Mouse (Mus musculus) frontal cortex, postnatal 25 days (tissue): ENCODE results near the gene Klhdc4.
A peak's percentile ranks its signal among the peaks of the same experiment; 100 is the strongest.

Source experiments
- DNase-seq, 2 experiments: peaks; one replicate each; pipeline ENCODE4 v3.0.0; 2022; ENCODE audit warnings: low spot score in 2 of 2

Klhdc4 gene

DNA sequence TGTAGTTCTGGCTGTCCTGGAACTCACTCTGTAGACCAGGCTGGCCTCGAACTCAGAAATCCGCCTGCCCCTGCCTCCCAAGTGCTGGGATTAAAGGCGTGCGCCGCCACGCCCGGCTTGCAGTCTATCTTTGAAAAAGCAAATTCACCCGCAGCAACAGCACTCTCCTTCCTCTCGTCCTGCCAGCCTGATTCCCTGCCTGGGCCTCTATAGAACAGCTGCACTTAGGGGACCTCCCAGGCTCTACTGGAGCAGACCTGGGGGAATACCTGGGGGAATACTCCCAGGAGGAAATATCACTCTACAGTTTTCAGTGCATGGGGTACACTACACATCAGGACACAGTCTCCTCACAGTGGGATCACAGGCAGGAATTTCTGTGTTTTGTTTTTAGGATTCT is 19.9 kb upstream of the Klhdc4 start:
- no peak for DNase-seq

GRCm38 (mm10) chr8:121848495-121848894 is 19.1 kb upstream of the Klhdc4 start:
- DNase-seq, result no peak

DNA sequence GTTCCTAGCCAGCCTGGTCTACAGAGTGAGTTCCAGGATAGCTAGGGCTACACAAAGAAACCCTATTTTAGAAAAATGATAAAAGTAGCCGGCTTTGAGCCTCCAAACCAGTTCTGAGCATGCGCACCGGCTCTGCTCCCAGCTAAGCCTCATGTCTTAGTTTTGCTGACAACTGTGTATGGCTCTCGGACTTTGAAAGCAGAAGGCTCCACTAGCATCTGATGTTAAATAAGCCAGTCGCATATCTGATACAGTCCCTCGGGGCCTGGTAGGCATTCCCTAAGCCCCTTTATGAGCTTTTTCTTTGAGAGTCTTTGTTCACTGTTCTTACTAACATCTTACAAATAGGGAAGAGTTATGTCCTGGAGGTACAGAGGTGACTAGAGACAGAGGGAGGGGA is 18.6 kb upstream of the Klhdc4 start:
- no peak for DNase-seq

- DNase-seq, result no peak
These were observed 18.0 kb upstream of the Klhdc4 start for GRCm38 (mm10) chr8:121847261-121847822.

DNA sequence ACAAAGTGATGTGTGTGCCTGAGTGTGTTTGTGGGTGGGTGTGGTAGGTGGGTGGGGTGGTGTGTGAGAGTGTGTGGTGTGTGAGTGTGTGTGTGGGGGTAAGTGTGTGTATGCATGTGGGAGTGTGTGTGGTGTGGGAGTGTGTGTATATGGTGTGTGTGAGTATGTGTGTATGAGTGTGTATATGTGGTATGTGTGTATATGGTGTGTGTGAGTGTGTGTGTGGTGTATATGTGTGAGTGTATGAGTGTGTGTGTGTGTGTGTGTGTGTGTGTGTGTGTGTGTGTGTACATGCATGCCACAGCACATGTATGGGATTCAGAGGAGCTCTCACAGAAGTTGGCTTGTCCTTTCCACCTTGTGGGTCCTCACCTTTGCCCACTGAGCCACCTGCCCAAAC is 17.4 kb upstream of the Klhdc4 start:
- no peak for DNase-seq

DNA sequence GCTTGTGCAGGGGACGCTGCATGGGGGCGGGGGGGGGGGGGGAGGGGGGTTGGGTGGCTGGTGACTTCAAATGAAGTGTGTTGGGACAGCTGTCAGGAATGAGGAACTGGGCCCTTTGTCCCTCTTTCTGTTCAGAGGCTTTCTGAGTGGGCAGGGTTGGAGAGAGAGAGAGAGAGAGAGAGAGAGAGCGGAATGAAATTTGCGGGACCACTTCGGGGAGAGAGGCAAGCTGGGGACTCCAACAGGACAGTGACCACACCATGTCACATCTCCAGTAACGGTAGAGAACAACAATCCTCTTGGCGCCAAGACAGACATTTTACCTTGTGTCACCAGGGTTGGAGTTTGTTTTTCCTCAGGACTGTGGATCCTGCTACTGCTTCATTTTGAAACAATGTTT is 15.4 kb upstream of the Klhdc4 start:
- DNase-seq, result no peak

- no peak for DNase-seq
These were observed 13.9 kb upstream of the Klhdc4 start for GRCm38 (mm10) chr8:121843184-121843733.

GRCm38 (mm10) chr8:121842064-121842955 is 12.9 kb upstream of the Klhdc4 start:
- peak in 1 of 2 experiments; percentile 2 for DNase-seq

DNA sequence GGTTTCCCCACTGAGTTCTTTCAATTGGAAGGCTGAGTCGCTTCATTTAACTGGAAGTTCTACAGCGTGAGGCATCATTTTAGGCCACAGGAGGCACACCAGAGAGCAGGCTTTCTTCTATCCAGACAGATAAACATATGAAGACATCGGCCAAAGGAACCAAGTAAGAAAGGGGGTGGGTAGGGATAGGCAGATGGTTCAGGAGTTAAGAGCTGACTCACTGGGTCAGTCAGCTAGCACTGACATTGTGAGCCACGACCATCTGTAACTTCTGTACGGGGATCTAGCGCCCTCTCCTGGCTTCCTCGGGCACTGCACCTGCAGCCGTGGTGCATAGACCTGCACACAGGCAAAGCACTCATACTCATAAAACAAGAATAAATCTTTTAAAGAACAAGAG is 11.9 kb upstream of the Klhdc4 start:
- DNase-seq, result peak; percentile 70 to 71

DNA sequence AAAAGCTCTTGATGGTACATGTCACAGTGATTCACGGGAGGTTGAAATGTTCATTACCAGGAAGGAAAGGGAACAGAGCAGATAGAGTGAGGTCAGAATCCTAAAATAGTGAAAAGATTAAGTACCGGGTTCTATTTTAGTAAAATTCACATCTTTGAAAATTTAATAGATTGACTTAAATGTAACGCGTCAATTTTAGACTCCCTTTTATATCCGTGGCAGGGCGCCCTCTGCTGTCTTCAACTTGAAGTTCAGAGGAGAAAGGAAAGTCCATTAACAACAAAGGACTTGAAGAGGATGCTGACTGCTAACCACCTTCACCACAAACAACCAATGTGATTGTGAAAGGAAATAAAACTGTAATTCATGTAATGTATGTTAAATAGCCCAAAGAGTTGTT is 3.1 kb upstream of the Klhdc4 start:
- DNase-seq, result peak; percentile 73 to 76

GRCm38 (mm10) chr8:121832061-121832460 is 2.7 kb upstream of the Klhdc4 start:
- DNase-seq, result peak in 1 of 2 experiments; percentile 2

GRCm38 (mm10) chr8:121829777-121830362 is 501 bp upstream of the Klhdc4 start:
- DNase-seq, result no peak

DNA sequence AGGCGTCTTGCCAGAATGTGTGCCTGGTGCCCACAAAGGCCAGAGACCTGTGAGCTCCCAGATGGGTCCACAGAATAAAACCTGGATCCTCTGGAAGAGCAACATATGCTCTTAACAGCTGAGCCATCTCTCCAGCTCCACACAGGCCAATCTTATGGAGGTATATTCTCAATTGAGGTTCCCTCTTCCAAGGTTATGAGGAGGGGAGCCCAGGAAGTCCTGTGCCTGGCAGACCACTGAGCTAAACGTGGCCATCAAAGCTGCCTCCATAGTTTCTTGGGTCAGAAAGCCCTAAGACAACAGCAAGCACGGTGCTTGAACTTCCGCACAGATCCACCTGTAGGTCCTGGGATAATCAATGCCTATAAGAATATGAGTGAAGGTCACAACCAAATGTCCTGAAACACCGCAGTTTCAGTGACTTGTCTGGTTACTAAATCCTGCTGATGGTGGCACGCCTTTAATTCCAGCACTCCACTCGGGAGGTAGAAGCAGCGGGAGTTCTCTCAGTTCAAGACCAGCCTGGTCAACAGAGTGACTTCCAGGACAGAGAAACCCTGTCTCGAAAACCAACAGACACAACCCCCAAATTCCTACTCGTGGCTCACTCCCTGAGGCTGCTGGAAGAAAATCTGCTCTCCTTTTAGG is 869 bp downstream of the Klhdc4 start:
- DNase-seq, result peak in 1 of 2 experiments; percentile 2

DNA sequence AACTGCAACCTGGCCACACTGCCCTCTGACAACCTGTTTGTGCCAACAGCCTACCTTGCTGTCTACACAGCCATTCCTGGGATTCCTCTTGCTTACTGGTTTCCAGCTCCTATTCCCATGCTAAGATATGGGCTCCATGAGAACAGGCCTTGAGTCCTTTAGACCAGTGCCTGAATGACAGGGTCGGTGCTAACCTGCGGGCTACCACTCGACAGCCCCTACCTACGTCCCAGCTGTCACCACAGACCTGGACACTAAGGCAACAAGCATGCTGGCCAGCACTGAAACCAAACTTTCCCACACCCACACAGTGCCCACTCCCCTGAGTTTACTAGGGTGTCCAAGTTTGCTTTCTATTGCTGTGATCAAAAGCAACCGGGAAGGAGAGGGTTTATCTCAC is 1.6 kb downstream of the Klhdc4 start:
- DNase-seq, result peak in 1 of 2 experiments; percentile 1

- no peak for DNase-seq
These were observed 7.6 kb downstream of the Klhdc4 start for GRCm38 (mm10) chr8:121821770-121822169.

DNA sequence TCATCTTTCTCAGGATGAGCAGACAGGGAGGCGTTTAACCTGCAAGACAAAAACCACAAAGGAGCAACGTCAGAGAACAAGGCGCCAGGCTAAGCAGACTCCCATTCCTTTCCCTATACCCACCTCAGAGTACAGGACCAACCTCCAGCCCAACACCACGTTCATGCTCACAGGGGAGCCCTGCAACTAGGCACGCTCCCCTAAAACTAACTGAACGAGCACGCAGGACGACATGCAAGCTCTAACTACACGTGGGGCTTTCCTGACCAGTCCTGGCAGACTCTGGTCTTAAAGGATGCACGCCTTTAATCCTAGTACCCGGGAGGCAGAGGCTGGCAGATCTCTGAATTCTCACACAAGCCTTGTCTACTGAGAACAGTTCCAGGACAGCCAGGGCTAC is 8.0 kb downstream of the Klhdc4 start:
- DNase-seq, result peak in 1 of 2 experiments; percentile 0

DNA sequence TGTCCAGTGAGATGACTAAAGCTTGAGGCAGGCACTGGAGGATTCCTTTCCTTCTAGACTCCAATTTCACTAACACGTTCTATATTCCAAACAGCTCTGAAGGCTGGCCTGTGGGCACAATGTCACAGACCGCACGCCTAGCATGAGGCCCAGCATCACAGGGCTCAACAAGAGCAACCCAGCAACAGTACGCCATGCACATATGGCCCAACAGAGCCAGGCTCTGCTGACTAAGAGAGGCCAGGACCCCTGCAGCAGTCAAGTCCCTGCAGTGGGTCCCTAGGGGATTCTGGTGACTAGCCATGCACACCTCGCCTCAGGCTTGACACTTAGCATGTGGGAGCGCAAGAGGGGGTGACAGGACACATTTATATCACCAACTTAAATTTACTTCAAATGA is 8.5 kb downstream of the Klhdc4 start:
- DNase-seq, result no peak

- peak in 1 of 2 experiments; percentile 6 for DNase-seq
These were observed 11.1 kb downstream of the Klhdc4 start for GRCm38 (mm10) chr8:121818226-121818625.

DNA sequence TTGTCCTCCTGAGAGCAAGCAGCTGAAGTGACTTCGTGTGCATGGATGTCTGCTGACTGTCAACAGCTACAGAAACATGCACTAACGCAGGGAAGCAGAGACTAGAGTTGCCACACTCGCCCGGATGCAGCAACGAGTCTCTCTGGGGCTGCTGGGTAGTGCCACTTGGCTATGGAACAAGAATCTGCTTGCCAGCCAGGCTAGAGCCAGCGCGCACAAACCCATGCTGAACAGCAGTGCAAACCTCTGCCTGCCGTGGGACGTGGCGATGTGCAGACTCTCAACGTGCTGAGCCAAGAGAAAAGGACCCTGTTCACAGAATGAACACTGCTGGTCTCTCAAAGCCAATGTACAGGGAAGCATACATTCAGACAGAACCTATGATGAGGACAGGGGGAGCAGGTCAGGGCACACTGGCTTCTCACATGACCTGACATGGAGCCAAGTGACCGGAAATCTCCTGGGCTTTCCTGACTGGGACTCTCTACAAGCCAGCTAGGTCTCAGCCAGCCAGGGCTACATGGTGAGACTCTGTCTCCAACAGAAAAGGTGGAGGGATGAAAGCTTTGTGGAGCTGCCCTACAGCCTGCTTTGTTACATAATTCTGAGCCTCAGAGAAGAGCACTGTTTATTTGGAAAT is 17.3 kb downstream of the Klhdc4 start:
- no peak for DNase-seq

GRCm38 (mm10) chr8:121811502-121811901 is 17.9 kb downstream of the Klhdc4 start:
- DNase-seq, result no peak

DNA sequence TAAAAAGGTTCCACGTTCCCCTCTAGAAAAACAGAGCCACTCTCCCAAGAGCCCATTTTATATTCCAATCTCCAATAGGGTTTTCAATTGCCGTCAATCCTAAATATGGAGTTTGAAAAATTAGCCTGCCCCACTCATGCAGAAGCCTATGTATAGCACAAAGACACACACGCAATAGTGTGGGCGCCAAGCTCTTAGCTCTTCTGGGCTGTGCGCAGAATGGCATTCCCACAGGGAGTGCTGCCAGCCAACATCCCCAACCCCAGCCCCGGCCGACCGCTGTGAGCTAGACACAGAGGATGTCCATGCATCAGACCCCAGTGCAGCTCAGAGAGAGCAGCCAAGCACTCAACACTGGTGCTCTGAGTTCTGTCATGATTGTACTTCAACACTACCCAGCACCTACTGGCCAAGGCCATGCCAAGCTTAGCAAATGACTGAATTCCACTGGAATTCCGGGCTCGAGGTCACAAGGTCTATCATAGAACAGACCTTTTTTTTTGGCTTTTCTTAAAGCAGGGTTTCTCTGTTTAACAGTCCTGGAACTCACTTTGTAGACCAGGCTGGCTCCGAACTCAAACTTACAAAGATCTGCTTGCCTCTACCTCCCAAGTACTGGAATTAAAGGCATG is 19.7 kb downstream of the Klhdc4 start:
- DNase-seq, result no peak
